Mouse (Mus musculus): Measurements from ENCODE around the gene Dennd1a.

Dennd1a gene

GRCm38 (mm10) chr2:38133036-38133825 lies 154.0 kb downstream of the Dennd1a start:
- Histone ChIP-seq H3K4me1 (replicated peaks; ENCODE audit: low read depth, low read length) (no peaks in the 10 kb centered on the region), H3K4me3 (replicated peaks; ENCODE audit: low read length) (no peak overlapping the region), H3K36me3 (ENCODE audit: insufficient read depth, low read length) (no peaks in the 10 kb centered on the region), H3K27me3 (ENCODE audit: insufficient read depth, low read length) (no peaks in the 10 kb centered on the region), H3K9me3 (ENCODE audit: low read length) (no peaks in the 10 kb centered on the region)
- no peak for TF ChIP-seq NANOG (IDR thresholded peaks at IDR 0.05; ENCODE audit: borderline replicate concordance, low read length)
- TF ChIP-seq CTCF (conservative IDR thresholded peaks at IDR 0.05; ENCODE audit: low read length) = no peak
- TF ChIP-seq POU5F1 (IDR thresholded peaks at IDR 0.05; ENCODE audit: borderline replicate concordance, low read length) = no peak

GRCm38 (mm10) chr2:38132233-38132822 lies 154.9 kb downstream of the Dennd1a start:
- H3K9me3 ChIP-seq (ENCODE audit: low read length) = no peaks in the 10 kb centered on the region
- H3K4me1 ChIP-seq (replicated peaks; ENCODE audit: low read depth, low read length) = no peaks in the 10 kb centered on the region
- no peak overlapping the region for H3K4me3 ChIP-seq (replicated peaks; ENCODE audit: low read length)
- H3K27me3 ChIP-seq (ENCODE audit: insufficient read depth, low read length) = no peaks in the 10 kb centered on the region
- H3K36me3 ChIP-seq (ENCODE audit: insufficient read depth, low read length) = no peaks in the 10 kb centered on the region
- TF ChIP-seq CTCF (conservative IDR thresholded peaks at IDR 0.05; ENCODE audit: low read length) (no peak), POU5F1 (IDR thresholded peaks at IDR 0.05; ENCODE audit: borderline replicate concordance, low read length) (no peak), NANOG (IDR thresholded peaks at IDR 0.05; ENCODE audit: borderline replicate concordance, low read length) (no peak)

GRCm38 (mm10) chr2:38131538-38131937 lies 155.7 kb downstream of the Dennd1a start:
- no peaks in the 10 kb centered on the region for H3K27me3 ChIP-seq (ENCODE audit: insufficient read depth, low read length)
- H3K9me3 ChIP-seq (ENCODE audit: low read length) = no peaks in the 10 kb centered on the region
- H3K36me3 ChIP-seq (ENCODE audit: insufficient read depth, low read length) = no peaks in the 10 kb centered on the region
- TF ChIP-seq POU5F1 (IDR thresholded peaks at IDR 0.05; ENCODE audit: borderline replicate concordance, low read length) (no peak), NANOG (IDR thresholded peaks at IDR 0.05; ENCODE audit: borderline replicate concordance, low read length) (no peak), CTCF (conservative IDR thresholded peaks at IDR 0.05; ENCODE audit: low read length) (no peak)
- H3K4me3 ChIP-seq (replicated peaks; ENCODE audit: low read length) = no peak overlapping the region
- H3K4me1 ChIP-seq (replicated peaks; ENCODE audit: low read depth, low read length) = no peaks in the 10 kb centered on the region

GRCm38 (mm10) chr2:38129961-38130802 lies 157.0 kb downstream of the Dennd1a start:
- Histone ChIP-seq H3K27me3 (ENCODE audit: insufficient read depth, low read length) (no peaks in the 10 kb centered on the region), H3K4me1 (replicated peaks; ENCODE audit: low read depth, low read length) (no peaks in the 10 kb centered on the region), H3K4me3 (replicated peaks; ENCODE audit: low read length) (no peak overlapping the region), H3K36me3 (ENCODE audit: insufficient read depth, low read length) (no peaks in the 10 kb centered on the region), H3K9me3 (ENCODE audit: low read length) (no peaks in the 10 kb centered on the region)
- TF ChIP-seq POU5F1 (IDR thresholded peaks at IDR 0.05; ENCODE audit: borderline replicate concordance, low read length) (no peak), NANOG (IDR thresholded peaks at IDR 0.05; ENCODE audit: borderline replicate concordance, low read length) (no peak), CTCF (conservative IDR thresholded peaks at IDR 0.05; ENCODE audit: low read length) (no peak)

GRCm38 (mm10) chr2:38126383-38126732 lies 160.8 kb downstream of the Dennd1a start:
- Histone ChIP-seq H3K4me1 (replicated peaks; ENCODE audit: low read depth, low read length) (no peaks in the 10 kb centered on the region), H3K4me3 (replicated peaks; ENCODE audit: low read length) (no peak overlapping the region), H3K27me3 (ENCODE audit: insufficient read depth, low read length) (no peaks in the 10 kb centered on the region), H3K36me3 (ENCODE audit: insufficient read depth, low read length) (no peaks in the 10 kb centered on the region), H3K9me3 (ENCODE audit: low read length) (no peaks in the 10 kb centered on the region)
- TF ChIP-seq CTCF (conservative IDR thresholded peaks at IDR 0.05; ENCODE audit: low read length) (no peak), POU5F1 (IDR thresholded peaks at IDR 0.05; ENCODE audit: borderline replicate concordance, low read length) (no peak), NANOG (IDR thresholded peaks at IDR 0.05; ENCODE audit: borderline replicate concordance, low read length) (no peak)

DNA sequence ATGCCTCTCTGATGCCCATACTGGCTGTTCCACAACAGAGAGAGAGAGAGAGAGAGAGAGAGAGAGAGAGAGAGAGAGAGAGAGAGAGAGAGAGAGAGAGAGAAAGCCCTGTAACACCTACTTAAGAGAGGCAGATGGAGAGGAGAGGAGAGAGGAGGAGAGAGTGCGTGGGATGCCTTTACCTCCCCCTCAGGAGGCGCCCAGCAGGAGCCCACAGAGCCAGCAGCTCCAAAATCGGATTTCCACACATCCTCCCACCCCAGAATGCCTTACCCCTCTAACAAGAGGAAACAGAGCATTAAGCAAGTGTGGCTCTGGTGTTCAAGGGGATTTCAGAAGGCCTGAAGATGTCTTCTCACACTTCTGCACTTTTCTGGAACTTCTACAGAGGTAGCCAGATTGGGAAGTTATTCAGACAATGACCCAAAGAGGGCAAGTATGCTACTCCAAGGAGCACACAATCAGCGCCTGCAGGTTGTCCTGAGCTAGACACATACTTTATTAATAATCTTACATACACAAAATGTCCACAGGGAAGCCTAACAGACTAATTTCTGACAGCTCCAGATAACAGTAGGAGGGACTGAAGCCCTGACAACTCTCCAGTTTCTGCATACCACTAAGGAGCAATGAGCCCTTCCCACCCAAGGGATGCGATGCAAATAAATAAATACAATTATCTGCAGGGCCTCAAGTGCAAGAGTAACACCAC lies 161.4 kb downstream of the Dennd1a start:
- TF ChIP-seq CTCF (conservative IDR thresholded peaks at IDR 0.05; ENCODE audit: low read length) = no peak
- TF ChIP-seq POU5F1 (IDR thresholded peaks at IDR 0.05; ENCODE audit: borderline replicate concordance, low read length) = no peak
- H3K9me3 ChIP-seq (ENCODE audit: low read length) = no peaks in the 10 kb centered on the region
- no peak overlapping the region for H3K4me3 ChIP-seq (replicated peaks; ENCODE audit: low read length)
- no peaks in the 10 kb centered on the region for H3K36me3 ChIP-seq (ENCODE audit: insufficient read depth, low read length)
- H3K4me1 ChIP-seq (replicated peaks; ENCODE audit: low read depth, low read length) = no peaks in the 10 kb centered on the region
- H3K27me3 ChIP-seq (ENCODE audit: insufficient read depth, low read length) = no peaks in the 10 kb centered on the region

DNA sequence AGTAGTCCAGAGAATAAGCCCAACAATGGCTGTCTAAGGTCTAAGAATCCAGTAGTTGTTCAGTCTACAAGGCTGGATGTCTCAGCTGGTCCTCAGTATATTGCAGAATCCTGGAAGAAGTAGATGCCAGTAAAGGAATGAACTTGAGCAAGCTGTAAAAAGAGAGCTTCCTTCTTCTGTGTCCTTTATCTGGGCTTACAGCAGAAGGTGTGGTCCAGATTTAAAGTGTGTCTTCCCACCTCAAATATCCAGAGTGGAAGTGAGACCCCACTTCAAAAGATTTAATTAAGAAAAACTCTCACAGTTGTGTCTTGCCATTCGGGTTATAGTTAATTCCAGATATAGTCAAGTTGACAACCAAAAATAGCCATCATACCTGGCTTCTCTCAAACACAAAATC lies 162.5 kb downstream of the Dennd1a start:
- no peaks in the 10 kb centered on the region for H3K4me1 ChIP-seq (replicated peaks; ENCODE audit: low read depth, low read length)
- H3K36me3 ChIP-seq (ENCODE audit: insufficient read depth, low read length) = no peaks in the 10 kb centered on the region
- no peaks in the 10 kb centered on the region for H3K9me3 ChIP-seq (ENCODE audit: low read length)
- no peak overlapping the region for H3K4me3 ChIP-seq (replicated peaks; ENCODE audit: low read length)
- TF ChIP-seq CTCF (conservative IDR thresholded peaks at IDR 0.05; ENCODE audit: low read length) (no peak), NANOG (IDR thresholded peaks at IDR 0.05; ENCODE audit: borderline replicate concordance, low read length) (no peak), POU5F1 (IDR thresholded peaks at IDR 0.05; ENCODE audit: borderline replicate concordance, low read length) (no peak)
- H3K27me3 ChIP-seq (ENCODE audit: insufficient read depth, low read length) = no peaks in the 10 kb centered on the region

GRCm38 (mm10) chr2:38115000-38115399 lies 172.2 kb downstream of the Dennd1a start:
- no peaks in the 10 kb centered on the region for H3K4me1 ChIP-seq (replicated peaks; ENCODE audit: low read depth, low read length)
- H3K9me3 ChIP-seq (ENCODE audit: low read length) = no peaks in the 10 kb centered on the region
- H3K27me3 ChIP-seq (ENCODE audit: insufficient read depth, low read length) = no peaks in the 10 kb centered on the region
- H3K4me3 ChIP-seq (replicated peaks; ENCODE audit: low read length) = no peak overlapping the region
- H3K36me3 ChIP-seq (ENCODE audit: insufficient read depth, low read length) = no peaks in the 10 kb centered on the region
- TF ChIP-seq POU5F1 (IDR thresholded peaks at IDR 0.05; ENCODE audit: borderline replicate concordance, low read length) (no peak), CTCF (conservative IDR thresholded peaks at IDR 0.05; ENCODE audit: low read length) (no peak), NANOG (IDR thresholded peaks at IDR 0.05; ENCODE audit: borderline replicate concordance, low read length) (no peak)
